Mouse (Mus musculus) testis, adult 2 months (tissue): Measurements from ENCODE around the gene 1700113H08Rik.

Source experiments
- CTCF ChIP-seq: fragments of 200-500 bp; IDR thresholded peaks from 2 replicates; pipeline ENCODE4 v1.5.1; 2012; ENCODE audit warnings: low read depth, mild to moderate bottlenecking, inconsistent platforms, low read length, moderate library complexity; ENCODE audit not compliant: control insufficient read depth, insufficient read depth, insufficient replicate concordance
- POLR2A ChIP-seq: fragments of 200-500 bp; IDR thresholded peaks from 2 replicates; pipeline ENCODE4 v1.6.1; 2012; ENCODE audit warnings: low read depth, mild to moderate bottlenecking, inconsistent platforms, low read length, moderate library complexity; ENCODE audit not compliant: control insufficient read depth

GRCm38 (mm10) chr10:87159781-87160180 is 101.9 kb downstream of the 1700113H08Rik start:
- TF ChIP-seq POLR2A (no peak), CTCF (no peak)
